Mouse (Mus musculus) T-helper 1 cell (primary cell): Measurements from ENCODE around the gene Grik3.
"Not testable (repeated sequence)": the region's sequence is repeated elsewhere in the genome, so short reads cannot be mapped to it uniquely, and the experiment has no call there.

Experiments used
- in situ Hi-C: fragments of 300-600 bp; cut with MboI, MseI; formaldehyde crosslinking; loops from one replicate; pipeline ENCODE4 v1.15.1; 2025; ENCODE audit warnings: high pct_unique_total_duplicates

Grik3 gene

DNA sequence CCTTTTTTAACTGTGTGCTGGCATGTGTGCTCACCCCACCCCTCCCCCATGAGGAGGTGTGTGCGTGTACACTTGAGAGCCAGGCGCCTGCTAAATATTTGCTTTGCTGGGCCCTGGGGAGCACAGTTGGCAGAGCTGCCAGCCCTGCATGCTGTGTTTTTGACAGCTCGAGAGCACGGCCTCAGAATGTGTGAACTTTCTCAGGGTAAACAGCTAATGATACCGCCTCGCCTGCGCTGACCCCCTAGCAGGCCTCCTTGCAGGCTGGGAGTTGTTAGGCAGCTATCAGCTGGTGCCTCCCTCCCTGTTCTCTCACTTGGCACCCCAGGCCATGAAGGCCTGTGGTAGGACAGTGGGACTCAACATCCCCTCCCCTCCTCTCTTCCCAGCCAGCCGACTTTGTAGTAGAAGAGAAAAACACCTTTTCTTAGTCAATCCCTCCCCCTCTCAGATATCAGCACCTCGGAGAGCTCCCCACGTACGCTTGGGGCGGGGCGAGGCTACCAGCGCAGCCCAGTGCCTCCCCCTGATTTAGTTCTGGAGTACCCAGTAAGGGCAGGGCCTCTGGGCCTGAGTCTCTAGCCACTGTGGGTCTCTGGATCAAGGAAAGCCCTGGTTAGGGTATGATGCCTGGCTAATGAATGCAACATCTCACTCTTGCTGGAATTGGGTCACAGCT is 99.9 kb downstream of the Grik3 start:
- in situ Hi-C loops = no loop called here

- in situ Hi-C loops = no loop called here
These were observed 102.2 kb downstream of the Grik3 start for GRCm38 (mm10) chr4:125592663-125593062.

GRCm38 (mm10) chr4:125595011-125595410 is 104.5 kb downstream of the Grik3 start:
- in situ Hi-C loops = no loop called here

DNA sequence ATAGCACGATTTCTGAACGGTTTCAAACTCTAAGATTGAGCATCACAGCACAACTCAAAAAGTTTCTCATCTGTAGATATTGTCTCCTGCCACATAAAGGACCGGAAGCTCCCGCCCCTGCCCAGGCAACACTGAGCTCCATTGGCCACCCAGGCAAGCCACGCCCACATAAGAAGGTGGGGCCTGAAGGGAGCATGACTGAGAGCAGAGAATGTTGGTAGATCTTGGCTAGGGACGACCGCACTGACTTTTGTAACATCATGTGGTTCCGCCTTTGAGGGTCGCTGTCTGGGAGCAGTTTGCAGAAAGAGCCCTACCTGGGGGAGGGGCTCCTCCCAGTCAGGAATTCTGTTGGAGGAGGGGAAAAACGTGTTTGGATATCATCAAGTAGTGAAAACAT is 108.2 kb downstream of the Grik3 start:
- in situ Hi-C loops = no loop called here

- in situ Hi-C loops = no loop called here
These were observed 109.1 kb downstream of the Grik3 start for GRCm38 (mm10) chr4:125599510-125600005.

- in situ Hi-C loops = no loop called here
These were observed 110.1 kb downstream of the Grik3 start for GRCm38 (mm10) chr4:125600642-125601041.

DNA sequence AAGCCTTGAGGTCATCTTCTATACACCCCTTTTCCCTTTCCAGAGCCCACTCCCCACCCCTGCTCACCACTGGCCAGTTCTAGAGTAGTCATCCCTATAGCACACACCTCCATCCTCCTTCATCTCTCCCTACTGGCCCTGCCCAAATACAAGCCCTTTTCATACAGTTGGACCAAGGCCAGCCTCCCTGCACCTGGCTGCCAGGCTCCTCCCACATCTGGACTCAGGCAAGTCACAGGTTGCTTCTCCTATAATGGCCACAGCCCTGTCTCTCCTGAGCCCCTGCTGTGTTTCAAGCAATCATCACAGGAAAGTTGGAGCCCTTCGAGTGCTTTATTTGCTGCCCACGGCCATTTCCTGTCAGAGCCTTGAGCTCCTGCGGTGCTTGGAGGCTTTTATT is 110.8 kb downstream of the Grik3 start:
- in situ Hi-C loops = no loop called here

- in situ Hi-C loops = no loop called here
These were observed 114.0 kb downstream of the Grik3 start for GRCm38 (mm10) chr4:125604494-125604893.

DNA sequence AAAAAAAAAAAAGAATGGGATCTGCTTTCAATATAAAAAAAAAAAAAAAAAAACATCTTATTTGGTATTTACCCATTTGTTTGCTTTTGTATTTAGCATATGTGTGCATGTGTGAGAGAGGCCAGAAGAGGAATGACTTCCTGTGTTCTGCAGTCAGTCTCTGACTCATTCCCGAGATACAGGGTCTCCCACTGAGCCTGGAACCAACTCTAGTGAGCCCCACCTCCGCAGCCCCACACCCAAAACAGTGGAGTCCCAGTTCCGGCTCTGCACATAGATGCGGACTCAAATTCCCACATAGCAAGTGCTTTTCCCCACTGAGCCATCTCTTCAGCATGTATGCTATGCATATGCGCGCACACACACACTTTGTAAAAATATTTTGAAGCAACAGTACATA is 115.6 kb downstream of the Grik3 start:
- in situ Hi-C loops = no loop called here

- in situ Hi-C loops = no loop called here
These were observed 117.0 kb downstream of the Grik3 start for GRCm38 (mm10) chr4:125607397-125608042.

GRCm38 (mm10) chr4:125608896-125609295 is 118.4 kb downstream of the Grik3 start:
- in situ Hi-C loops = not testable (repeated sequence)

DNA sequence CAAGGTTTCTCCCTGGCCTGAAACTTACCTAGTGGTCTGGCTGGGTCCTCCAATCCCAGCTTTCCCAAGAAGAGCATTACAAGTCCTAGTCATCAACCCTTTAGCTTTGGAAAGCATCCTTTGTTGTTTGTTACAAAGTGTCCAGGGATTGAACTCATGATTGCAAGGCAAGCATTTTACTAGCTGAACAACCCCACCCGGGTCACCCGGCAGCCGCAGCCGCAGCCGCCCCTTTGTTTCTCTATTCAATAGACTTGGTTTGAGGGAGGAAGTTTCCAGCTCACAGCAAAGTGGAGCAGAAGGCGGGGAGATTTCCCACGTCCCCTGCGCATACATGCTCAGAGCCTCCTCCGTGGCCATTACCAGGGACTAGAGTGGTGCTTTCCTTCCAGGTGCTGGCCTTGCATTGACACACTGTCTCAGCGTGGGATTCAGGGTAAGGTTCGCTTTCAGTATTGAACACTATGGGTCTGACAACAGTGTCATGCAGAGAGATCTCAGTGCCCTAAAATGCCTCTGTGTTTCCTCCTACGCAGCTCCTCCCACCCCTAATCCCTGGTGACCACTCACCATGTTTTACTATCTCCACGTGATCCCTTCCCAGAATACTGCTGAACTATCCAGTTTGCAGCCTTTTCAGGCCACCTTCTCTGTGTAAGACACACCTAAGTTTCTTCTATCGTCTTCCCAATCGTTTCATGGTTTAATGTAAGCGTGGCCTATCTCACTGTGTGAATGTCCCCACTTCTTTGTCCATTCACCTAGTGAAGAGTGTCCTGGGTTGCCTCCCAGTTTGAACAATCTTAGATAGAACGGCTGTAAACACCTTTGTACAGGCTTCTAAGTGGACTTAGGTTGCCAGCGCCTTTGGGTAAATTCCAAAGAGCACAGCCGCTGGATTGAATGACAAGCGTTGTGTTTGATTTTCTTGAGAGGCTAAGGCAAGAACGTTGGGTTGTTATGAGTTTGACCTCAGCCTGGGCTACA is 119.1 kb downstream of the Grik3 start:
- in situ Hi-C loops = no loop called here

DNA sequence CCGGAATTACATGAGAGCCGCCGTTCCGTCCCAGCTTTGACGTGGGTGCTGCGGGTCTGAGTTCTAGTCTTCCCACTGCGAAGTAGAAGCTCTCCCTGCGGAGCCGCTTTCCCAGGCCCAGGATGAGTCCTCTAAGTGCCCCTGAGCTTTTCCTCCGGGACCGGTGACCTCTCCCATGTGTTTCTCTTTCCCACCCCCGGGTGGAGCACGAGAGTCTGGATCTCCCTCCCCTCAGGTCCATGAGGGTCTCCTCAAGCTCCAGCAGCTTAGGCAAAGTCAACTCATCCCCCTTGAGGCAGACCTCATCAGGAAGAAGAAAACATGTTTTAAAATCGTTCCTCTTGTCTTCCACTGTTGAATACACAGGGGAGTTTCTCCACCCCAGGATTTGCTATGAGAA is 127.4 kb downstream of the Grik3 start:
- in situ Hi-C loops = no loop called here

DNA sequence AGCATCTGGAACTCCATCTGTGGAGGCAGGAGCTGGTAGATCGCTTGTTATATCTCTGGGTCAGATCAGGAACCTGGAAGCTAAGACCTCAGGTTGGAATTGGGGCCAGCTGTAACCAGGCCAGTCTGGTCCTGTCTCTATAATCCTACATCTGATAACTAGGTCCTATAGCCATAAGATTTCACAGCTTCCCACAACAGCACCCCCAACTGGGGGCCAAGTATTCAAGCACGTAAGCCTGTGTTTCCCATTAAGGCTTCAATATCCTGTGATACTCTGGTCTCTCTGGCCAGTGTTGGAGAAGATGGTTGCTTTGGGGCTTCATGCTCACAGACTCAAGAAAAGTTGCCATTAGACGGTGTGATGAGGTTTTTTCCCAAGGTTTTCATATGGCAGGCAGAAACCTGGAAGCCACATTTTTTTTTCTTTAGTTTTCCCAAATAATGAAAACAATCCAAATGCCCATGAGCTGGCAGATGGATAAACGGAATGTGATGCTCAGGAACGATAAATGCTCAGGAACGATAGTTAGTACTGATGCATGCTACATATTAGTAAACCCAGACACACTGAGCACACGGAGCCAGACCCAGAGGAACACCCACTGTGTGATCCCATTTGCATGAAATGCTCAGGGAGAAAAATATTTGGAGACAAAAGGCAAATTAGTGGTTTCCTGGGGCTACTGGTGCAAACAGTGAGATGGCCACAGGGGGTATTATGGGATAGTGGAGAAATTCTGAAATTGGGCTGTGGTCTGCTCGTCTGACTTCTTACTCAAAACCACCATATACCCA is 128.2 kb downstream of the Grik3 start:
- in situ Hi-C loops = no loop called here

- in situ Hi-C loops = no loop called here
These were observed 134.6 kb downstream of the Grik3 start for GRCm38 (mm10) chr4:125624885-125625678.

GRCm38 (mm10) chr4:125629544-125629943 is 139.0 kb downstream of the Grik3 start:
- in situ Hi-C loops = no loop called here

- in situ Hi-C loops = no loop called here
These were observed 144.5 kb downstream of the Grik3 start for GRCm38 (mm10) chr4:125635037-125635436.

- in situ Hi-C loops = no loop called here
These were observed 146.3 kb downstream of the Grik3 start for GRCm38 (mm10) chr4:125636616-125637304.

GRCm38 (mm10) chr4:125637364-125637763 is 146.9 kb downstream of the Grik3 start:
- in situ Hi-C loops = no loop called here

DNA sequence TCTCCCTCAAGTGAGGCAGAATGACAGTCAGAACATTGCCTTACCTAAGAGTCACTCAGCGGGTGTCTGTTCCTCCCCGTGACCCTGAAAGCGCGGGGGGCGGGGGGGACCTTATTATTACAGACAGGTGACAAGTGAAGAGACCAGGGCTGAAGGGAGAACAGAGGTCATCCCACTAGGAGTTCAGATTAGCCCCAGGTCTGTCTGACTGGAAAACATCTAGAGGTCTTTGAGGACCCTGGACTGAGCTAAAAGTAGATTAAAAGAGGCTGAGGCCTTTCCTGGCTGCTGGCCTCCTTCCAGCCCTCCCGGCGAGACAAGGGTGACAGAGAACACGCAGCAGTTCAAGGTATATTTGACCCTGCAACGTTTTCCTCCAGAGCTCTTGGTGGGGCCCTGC is 150.0 kb downstream of the Grik3 start:
- in situ Hi-C loops = no loop called here
